Mouse (Mus musculus): ENCODE data around the gene Il15ra. TPM values are rescaled to one million over a fixed set of nuclear protein-coding genes. Genes with fewer than 3 reads are reported as not detected.

Gene Il15ra
- polyA plus RNA-seq, 1 experiment: 5.1 TPM

DNA sequence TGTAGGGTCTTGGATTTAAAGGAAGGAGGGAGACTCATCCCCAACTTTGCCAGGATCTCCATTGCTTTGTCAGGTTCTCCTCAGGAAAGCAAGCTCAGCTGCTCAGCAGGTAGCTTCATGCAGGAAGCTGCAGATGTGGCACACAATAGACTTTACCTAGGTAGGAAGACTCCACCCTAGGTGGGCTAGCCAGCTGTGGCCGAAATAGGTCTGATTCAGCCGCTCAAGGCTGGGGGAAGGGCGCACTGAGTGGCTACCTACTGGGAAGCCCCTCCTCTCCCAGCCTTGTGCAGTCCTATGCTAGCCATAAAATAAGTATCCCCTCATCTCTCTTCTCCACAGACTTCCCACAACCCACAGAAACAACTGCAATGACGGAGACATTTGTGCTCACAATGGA is 22.4 kb upstream of the Il15ra start:
- Histone ChIP-seq H3K4me1 (ENCODE audit: control insufficient read depth, insufficient read depth, low read length) (peaks cover 2% of the 10 kb centered on the region), H3K9me3 (replicated peaks; ENCODE audit: control insufficient read depth, insufficient read depth, low read length, poor library complexity, severe bottlenecking) (no peaks in the 10 kb centered on the region), H3K27me3 (ENCODE audit: control insufficient read depth, insufficient read depth, low read length, poor library complexity, severe bottlenecking) (0 out of 2 replicates have a peak, but pooled peaks cover 3% of the 10 kb centered on the region), H3K4me3 (ENCODE audit: low read depth, low read length) (no peak overlapping the region), H3K27ac (ENCODE audit: insufficient read depth, low read length) (no peak overlapping the region), H3K36me3 (ENCODE audit: control insufficient read depth, insufficient read depth, low read length, poor library complexity, severe bottlenecking) (no peaks in the 10 kb centered on the region), H3K9ac (ENCODE audit: low read depth, poor library complexity, severe bottlenecking) (no peak overlapping the region)
- TF ChIP-seq POLR2A (IDR thresholded peaks at IDR 0.05; ENCODE audit: insufficient read depth, low read length): no peak
- peak; percentile 68; the same call in 1 of the 2 replicates for TF ChIP-seq EP300 (IDR thresholded peaks at IDR 0.05; ENCODE audit: insufficient read depth, low read depth, low read length)

DNA sequence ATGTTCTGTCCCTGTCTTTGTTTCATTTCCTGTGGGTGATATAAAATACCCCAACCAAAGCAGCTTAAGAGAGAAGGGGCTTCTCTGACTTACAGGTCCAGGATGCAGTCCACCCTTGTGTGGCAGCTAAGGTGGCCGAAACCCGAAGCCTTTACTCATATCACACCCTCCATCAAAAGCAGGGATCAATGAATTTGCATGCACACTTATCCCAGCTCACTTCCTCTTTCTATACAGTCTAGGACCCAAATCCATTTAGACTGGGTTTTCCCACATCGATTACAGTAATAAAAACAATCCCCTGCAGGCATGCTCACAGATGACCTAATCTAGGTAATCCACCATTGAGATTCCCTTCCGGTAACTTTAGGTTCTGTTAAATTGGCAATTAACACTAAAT is 18.6 kb upstream of the Il15ra start:
- peaks cover 2% of the 10 kb centered on the region for H3K4me1 ChIP-seq (ENCODE audit: control insufficient read depth, insufficient read depth, low read length)
- H3K9me3 ChIP-seq (replicated peaks; ENCODE audit: control insufficient read depth, insufficient read depth, low read length, poor library complexity, severe bottlenecking): no peaks in the 10 kb centered on the region
- no peaks in the 10 kb centered on the region for H3K27me3 ChIP-seq (ENCODE audit: control insufficient read depth, insufficient read depth, low read length, poor library complexity, severe bottlenecking)
- TF ChIP-seq EP300 (IDR thresholded peaks at IDR 0.05; ENCODE audit: insufficient read depth, low read depth, low read length) (no peak), CTCF (IDR thresholded peaks at IDR 0.05; ENCODE audit: low read depth, low read length) (no peak), POLR2A (IDR thresholded peaks at IDR 0.05; ENCODE audit: insufficient read depth, low read length) (no peak)
- no peaks in the 10 kb centered on the region for H3K36me3 ChIP-seq (ENCODE audit: control insufficient read depth, insufficient read depth, low read length, poor library complexity, severe bottlenecking)
- H3K9ac ChIP-seq (ENCODE audit: low read depth, poor library complexity, severe bottlenecking): no peak overlapping the region
- H3K27ac ChIP-seq (ENCODE audit: insufficient read depth, low read length): no peak overlapping the region
- no peak overlapping the region for H3K4me3 ChIP-seq (ENCODE audit: low read depth, low read length)

DNA sequence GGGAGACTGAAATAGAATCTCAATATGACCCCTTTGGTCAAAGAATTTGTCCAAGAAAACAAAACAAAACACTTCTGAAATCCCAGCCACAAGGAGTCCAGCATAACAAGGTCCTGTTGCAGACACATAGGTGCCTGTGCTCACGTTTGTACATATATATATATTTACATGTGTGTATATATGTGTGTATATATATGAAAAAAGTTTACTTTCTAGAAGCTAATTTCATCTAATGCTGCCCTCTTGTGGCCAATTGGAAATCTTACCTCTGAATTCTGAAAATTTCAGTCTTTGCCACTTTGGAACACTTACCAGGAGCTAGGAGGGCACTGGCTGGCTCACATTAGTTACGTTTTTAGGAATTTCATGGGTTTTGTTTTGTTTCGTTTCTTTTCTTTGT is 17.7 kb upstream of the Il15ra start:
- H3K4me1 ChIP-seq (ENCODE audit: control insufficient read depth, insufficient read depth, low read length): peaks cover under 1% of the 10 kb centered on the region
- H3K4me3 ChIP-seq (ENCODE audit: low read depth, low read length): no peak overlapping the region
- H3K9me3 ChIP-seq (replicated peaks; ENCODE audit: control insufficient read depth, insufficient read depth, low read length, poor library complexity, severe bottlenecking): no peaks in the 10 kb centered on the region
- H3K27me3 ChIP-seq (ENCODE audit: control insufficient read depth, insufficient read depth, low read length, poor library complexity, severe bottlenecking): no peaks in the 10 kb centered on the region
- no peak overlapping the region for H3K9ac ChIP-seq (ENCODE audit: low read depth, poor library complexity, severe bottlenecking)
- no peak overlapping the region for H3K27ac ChIP-seq (ENCODE audit: insufficient read depth, low read length)
- H3K36me3 ChIP-seq (ENCODE audit: control insufficient read depth, insufficient read depth, low read length, poor library complexity, severe bottlenecking): no peaks in the 10 kb centered on the region
- no peak for TF ChIP-seq EP300 (IDR thresholded peaks at IDR 0.05; ENCODE audit: insufficient read depth, low read depth, low read length)
- no peak for TF ChIP-seq CTCF (IDR thresholded peaks at IDR 0.05; ENCODE audit: low read depth, low read length)
- TF ChIP-seq POLR2A (IDR thresholded peaks at IDR 0.05; ENCODE audit: insufficient read depth, low read length): no peak

DNA sequence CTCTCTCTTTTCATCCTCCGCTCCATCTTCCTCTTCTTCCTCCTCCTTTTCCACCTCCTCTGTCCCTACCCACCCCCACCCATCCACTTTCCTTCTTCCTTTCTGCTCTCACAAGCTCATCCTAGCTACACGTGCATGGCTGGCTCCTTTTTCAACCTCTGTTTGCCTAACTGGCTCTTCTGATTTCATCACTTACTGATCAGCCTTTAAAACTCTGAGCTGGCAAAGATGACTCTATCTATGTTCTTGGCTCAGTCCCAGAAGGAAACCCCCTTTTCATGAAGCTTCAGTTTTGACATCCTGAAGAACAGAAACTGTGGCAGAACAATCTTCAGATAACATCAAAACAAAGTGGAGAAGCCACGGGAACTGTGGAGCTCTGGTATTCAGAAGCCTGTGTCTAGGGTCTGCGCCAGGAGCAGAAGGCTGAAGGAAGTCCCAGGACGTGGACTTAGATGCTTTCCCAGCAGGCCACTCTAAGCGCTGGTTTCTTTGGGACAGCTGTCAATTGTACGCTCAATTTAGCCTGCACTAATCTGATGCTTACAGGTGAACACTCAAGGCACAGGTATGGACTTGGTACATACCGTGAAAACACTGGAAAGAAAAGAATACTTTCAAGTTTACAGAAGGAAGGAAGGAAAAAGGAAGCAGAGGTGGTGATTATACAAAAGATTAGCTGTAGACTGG is 14.7 kb upstream of the Il15ra start:
- H3K27ac ChIP-seq (ENCODE audit: insufficient read depth, low read length): no peak overlapping the region
- TF ChIP-seq CTCF (IDR thresholded peaks at IDR 0.05; ENCODE audit: low read depth, low read length): no peak
- no peak for TF ChIP-seq EP300 (IDR thresholded peaks at IDR 0.05; ENCODE audit: insufficient read depth, low read depth, low read length)
- TF ChIP-seq POLR2A (IDR thresholded peaks at IDR 0.05; ENCODE audit: insufficient read depth, low read length): no peak
- no peak overlapping the region for H3K9ac ChIP-seq (ENCODE audit: low read depth, poor library complexity, severe bottlenecking)

DNA sequence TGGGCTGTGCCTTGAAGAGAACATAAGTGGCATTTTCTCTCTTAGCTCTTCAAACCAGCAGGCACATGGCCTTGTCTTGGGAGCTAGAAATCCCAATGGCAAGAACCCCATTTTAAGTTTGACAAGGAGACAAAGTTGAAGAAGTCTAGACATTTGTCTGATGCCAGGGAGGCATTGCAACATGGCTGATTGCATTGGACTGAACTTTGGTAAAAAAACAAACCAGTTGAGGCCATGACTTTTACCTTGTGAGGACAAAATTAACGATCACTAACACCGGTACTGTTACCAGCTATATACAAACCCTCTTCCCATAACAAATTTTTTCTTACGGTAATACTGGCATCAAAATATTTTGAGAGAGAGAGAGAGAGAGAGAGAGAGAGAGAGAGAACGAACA is 11.7 kb upstream of the Il15ra start:
- Histone ChIP-seq H3K4me3 (ENCODE audit: low read depth, low read length) (no peak overlapping the region), H3K27me3 (ENCODE audit: control insufficient read depth, insufficient read depth, low read length, poor library complexity, severe bottlenecking) (no peaks in the 10 kb centered on the region), H3K9ac (ENCODE audit: low read depth, poor library complexity, severe bottlenecking) (no peak overlapping the region), H3K9me3 (replicated peaks; ENCODE audit: control insufficient read depth, insufficient read depth, low read length, poor library complexity, severe bottlenecking) (no peaks in the 10 kb centered on the region), H3K27ac (ENCODE audit: insufficient read depth, low read length) (no peak overlapping the region), H3K36me3 (ENCODE audit: control insufficient read depth, insufficient read depth, low read length, poor library complexity, severe bottlenecking) (no peaks in the 10 kb centered on the region), H3K4me1 (ENCODE audit: control insufficient read depth, insufficient read depth, low read length) (no peaks in the 10 kb centered on the region)
- TF ChIP-seq EP300 (IDR thresholded peaks at IDR 0.05; ENCODE audit: insufficient read depth, low read depth, low read length) (no peak), CTCF (IDR thresholded peaks at IDR 0.05; ENCODE audit: low read depth, low read length) (no peak), POLR2A (IDR thresholded peaks at IDR 0.05; ENCODE audit: insufficient read depth, low read length) (no peak)

More for the DNA sequence above, 14.7 kb upstream of the Il15ra start:
- no peak overlapping the region for H3K4me3 ChIP-seq (ENCODE audit: low read depth, low read length)
- H3K9me3 ChIP-seq (replicated peaks; ENCODE audit: control insufficient read depth, insufficient read depth, low read length, poor library complexity, severe bottlenecking): no peaks in the 10 kb centered on the region
- H3K36me3 ChIP-seq (ENCODE audit: control insufficient read depth, insufficient read depth, low read length, poor library complexity, severe bottlenecking): no peaks in the 10 kb centered on the region
- no peaks in the 10 kb centered on the region for H3K27me3 ChIP-seq (ENCODE audit: control insufficient read depth, insufficient read depth, low read length, poor library complexity, severe bottlenecking)
- no peaks in the 10 kb centered on the region for H3K4me1 ChIP-seq (ENCODE audit: control insufficient read depth, insufficient read depth, low read length)

DNA sequence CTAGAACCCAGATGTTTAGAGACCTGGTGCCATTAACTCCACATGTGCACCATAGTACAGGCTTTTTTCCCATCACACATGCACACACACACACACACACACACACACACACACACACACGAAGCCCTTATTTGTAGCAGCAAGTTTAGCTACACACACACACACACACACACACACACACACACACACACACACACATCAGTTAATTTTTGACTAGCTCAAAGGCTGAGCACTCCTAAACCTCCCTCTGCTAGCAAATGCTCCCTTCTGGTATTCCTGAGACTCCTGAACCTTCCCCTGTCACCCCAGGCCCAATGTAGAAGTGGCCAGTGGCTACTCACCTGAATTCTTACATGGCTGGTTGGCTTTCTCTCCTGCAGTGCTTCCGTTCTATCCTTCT is 11.0 kb upstream of the Il15ra start:
- H3K9ac ChIP-seq (ENCODE audit: low read depth, poor library complexity, severe bottlenecking): no peak overlapping the region
- no peak overlapping the region for H3K27ac ChIP-seq (ENCODE audit: insufficient read depth, low read length)
- no peaks in the 10 kb centered on the region for H3K9me3 ChIP-seq (replicated peaks; ENCODE audit: control insufficient read depth, insufficient read depth, low read length, poor library complexity, severe bottlenecking)
- no peak for TF ChIP-seq POLR2A (IDR thresholded peaks at IDR 0.05; ENCODE audit: insufficient read depth, low read length)
- no peaks in the 10 kb centered on the region for H3K4me1 ChIP-seq (ENCODE audit: control insufficient read depth, insufficient read depth, low read length)
- H3K36me3 ChIP-seq (ENCODE audit: control insufficient read depth, insufficient read depth, low read length, poor library complexity, severe bottlenecking): no peaks in the 10 kb centered on the region
- H3K4me3 ChIP-seq (ENCODE audit: low read depth, low read length): no peak overlapping the region
- H3K27me3 ChIP-seq (ENCODE audit: control insufficient read depth, insufficient read depth, low read length, poor library complexity, severe bottlenecking): no peaks in the 10 kb centered on the region
